ENCODE assay signal across 8 mouse cellular contexts in genomic region chr11:100574188-100574587, GRCm38 (mm10). TPM values are rescaled to one million over a fixed set of nuclear protein-coding genes. Genes with fewer than 3 reads are reported as not detected.
DNase-seq lines count a peak whose midpoint lies in the region; ATAC-seq and TF ChIP-seq lines count a peak whose summit lies in the region.

No protein-coding gene starts in this region.

- 64% methylated on average over 3 of the region's 3 CpGs for WGBS in liver, adult 2 months
- WGBS in intestine, embryonic 15.5 days, result 84% methylated on average over 3 of the region's 3 CpGs
- WGBS in neural tube, embryonic 13.5 days, result 90% methylated on average over 3 of the region's 3 CpGs

- TF ChIP-seq POLR2A in liver, adult 2 months (IDR thresholded peaks at IDR 0.05; ENCODE audit: extremely low read depth, insufficient read depth, low read length), result no peak

- no peaks in the 10 kb centered on the region for H3K36me3 ChIP-seq in liver, adult 2 months (ENCODE audit: control insufficient read depth, insufficient read depth, low read length)
- H3K36me3 ChIP-seq in intestine, embryonic 15.5 days, result peaks cover 5% of the 10 kb centered on the region; the same call in 1 of the 2 replicates
- peaks cover 12% of the 10 kb centered on the region for H3K36me3 ChIP-seq in neural tube, embryonic 13.5 days

- DNase-seq in liver, adult 2 months (ENCODE audit: extremely low read depth, low read depth, low spot score), result no peak
- no peak for DNase-seq in liver
- no peak for DNase-seq in layer of hippocampus, postnatal 36 days
- no peak for DNase-seq in gastrocnemius, adult 18-20 months (ENCODE audit: low spot score)
- no peak for DNase-seq in kidney, adult 11 months

- H3K4me2 ChIP-seq in intestine, embryonic 15.5 days (replicated peaks), result peak overlapping the region; percentile 69
- peak overlapping the region; percentile 78 for H3K4me2 ChIP-seq in neural tube, embryonic 13.5 days

- H3K27ac ChIP-seq in liver, adult 2 months (replicated peaks; ENCODE audit: insufficient read depth, low read depth, low read length), result peak overlapping the region; percentile 55
- H3K27ac ChIP-seq in brown adipose tissue, adult 24 weeks (replicated peaks; ENCODE audit: low read depth, low read length), result peak overlapping the region; percentile 60
- H3K27ac ChIP-seq in intestine, embryonic 15.5 days, result no peak overlapping the region
- H3K27ac ChIP-seq in neural tube, embryonic 13.5 days (replicated peaks), result 0 out of 2 replicates have a peak overlapping the region, but pooled peaks have one; percentile 74

- peaks cover 3% of the 10 kb centered on the region; the same call in 1 of the 2 replicates for H3K4me1 ChIP-seq in liver, adult 2 months (ENCODE audit: control insufficient read depth, insufficient read depth, low read length)
- H3K4me1 ChIP-seq in brown adipose tissue, adult 24 weeks (ENCODE audit: control insufficient read depth, insufficient read depth, insufficient read length, low read length), result no peaks in the 10 kb centered on the region; the same call in 1 of the 2 replicates
- peaks cover 15% of the 10 kb centered on the region for H3K4me1 ChIP-seq in intestine, embryonic 15.5 days (replicated peaks)
- H3K4me1 ChIP-seq in neural tube, embryonic 13.5 days (replicated peaks), result peaks cover 41% of the 10 kb centered on the region

- no peak overlapping the region for H3K4me3 ChIP-seq in liver, adult 2 months (ENCODE audit: insufficient read depth, low read depth, low read length)
- peak overlapping the region; percentile 96 for H3K4me3 ChIP-seq in brown adipose tissue, adult 24 weeks (ENCODE audit: insufficient read depth, low read depth, low read length)
- peak overlapping the region; percentile 68; the same call in 1 of the 2 replicates for H3K4me3 ChIP-seq in intestine, embryonic 15.5 days (replicated peaks)
- H3K4me3 ChIP-seq in neural tube, embryonic 13.5 days, result no peak overlapping the region

- H3K9ac ChIP-seq in liver, adult 2 months (ENCODE audit: low read depth, low read length), result no peak overlapping the region
- 0 out of 2 replicates have a peak overlapping the region, but pooled peaks have one; percentile 54 for H3K9ac ChIP-seq in intestine, embryonic 15.5 days
- H3K9ac ChIP-seq in neural tube, embryonic 13.5 days, result no peak overlapping the region

- H3K79me2 ChIP-seq in liver, adult 2 months (ENCODE audit: control insufficient read depth, insufficient read depth, low read length), result no peaks in the 10 kb centered on the region

- TF ChIP-seq CTCF in liver, adult 2 months (IDR thresholded peaks at IDR 0.05; ENCODE audit: low read depth, low read length), result no peak

- no peak for ATAC-seq in intestine, embryonic 15.5 days
- no peak for ATAC-seq in neural tube, embryonic 13.5 days (ENCODE audit: low read depth)

- no peaks in the 10 kb centered on the region for H3K27me3 ChIP-seq in liver, adult 2 months (ENCODE audit: control insufficient read depth, insufficient read depth, low read length)
- H3K27me3 ChIP-seq in intestine, embryonic 15.5 days (replicated peaks), result peaks cover 7% of the 10 kb centered on the region; the same call in 1 of the 2 replicates
- peaks cover 15% of the 10 kb centered on the region; the same call in 1 of the 2 replicates for H3K27me3 ChIP-seq in neural tube, embryonic 13.5 days

- H3K9me3 ChIP-seq in intestine, embryonic 15.5 days, result no peaks in the 10 kb centered on the region
- H3K9me3 ChIP-seq in neural tube, embryonic 13.5 days, result no peaks in the 10 kb centered on the region

RNA-seq across cellular contexts. Expression of gene Cnp, which starts 0.5 kb away (rescaled TPM):
- total RNA-seq in liver, adult 2 months (2014; rRNA removed), result 10.1 and 11.6 TPM in 2 replicates
- 11.0 and 17.3 TPM in 2 replicates for polyA plus RNA-seq in liver, adult 2 months (2012; rRNA removed)
- polyA plus RNA-seq in brown adipose tissue, adult 24 weeks (2012; ENCODE audit: insufficient read depth, insufficient read length, missing spikeins), result 7.7 and 8.4 TPM in 2 replicates
- polyA plus RNA-seq in intestine, embryonic 15.5 days (2015; fragmentation: Nextera tagmentation; extraction: Ambion mirVana), result 32.1 and 34.4 TPM in 2 replicates
- polyA plus RNA-seq in neural tube, embryonic 13.5 days (2015; fragmentation: Nextera tagmentation; extraction: Ambion mirVana), result 46.0 and 53.2 TPM in 2 replicates
- total RNA-seq in layer of hippocampus, postnatal 36 days (2021), result 100 to 1,000 TPM; 246 to 256 TPM
- total RNA-seq in gastrocnemius, adult 18-20 months (2021), result 1 to 10 TPM; 3.8 to 5.0 TPM

RNA-seq across cellular contexts. Expression of gene Ttc25, which starts 28.8 kb away (rescaled TPM):
- total RNA-seq in liver, adult 2 months (2014; rRNA removed), result 0.28 and 0.40 TPM in 2 replicates
- 0.04 and 0.05 TPM in 2 replicates for polyA plus RNA-seq in liver, adult 2 months (2012; rRNA removed)
- 28.0 and 35.4 TPM in 2 replicates for polyA plus RNA-seq in brown adipose tissue, adult 24 weeks (2012; ENCODE audit: insufficient read depth, insufficient read length, missing spikeins)
- polyA plus RNA-seq in intestine, embryonic 15.5 days (2015; fragmentation: Nextera tagmentation; extraction: Ambion mirVana), result 0.19 and 0.20 TPM in 2 replicates
- 2.4 and 2.7 TPM in 2 replicates for polyA plus RNA-seq in neural tube, embryonic 13.5 days (2015; fragmentation: Nextera tagmentation; extraction: Ambion mirVana)
- total RNA-seq in layer of hippocampus, postnatal 36 days (2021), result 1 to 10 TPM in 1 of 2 experiments, under 1 TPM in 1; 0.82 to 1.3 TPM
- under 1 TPM; 0.33 to 0.48 TPM for total RNA-seq in gastrocnemius, adult 18-20 months (2021)

RNA-seq across cellular contexts. Expression of gene Nkiras2, which starts 44.9 kb away (rescaled TPM):
- 13.7 and 16.0 TPM in 2 replicates for total RNA-seq in liver, adult 2 months (2014; rRNA removed)
- 32.0 and 33.4 TPM in 2 replicates for polyA plus RNA-seq in liver, adult 2 months (2012; rRNA removed)
- polyA plus RNA-seq in brown adipose tissue, adult 24 weeks (2012; ENCODE audit: insufficient read depth, insufficient read length, missing spikeins), result 32.0 and 37.6 TPM in 2 replicates
- 57.6 and 65.0 TPM in 2 replicates for polyA plus RNA-seq in intestine, embryonic 15.5 days (2015; fragmentation: Nextera tagmentation; extraction: Ambion mirVana)
- polyA plus RNA-seq in neural tube, embryonic 13.5 days (2015; fragmentation: Nextera tagmentation; extraction: Ambion mirVana), result 109 and 112 TPM in 2 replicates
- total RNA-seq in layer of hippocampus, postnatal 36 days (2021), result 10 to 100 TPM; 12.5 to 15.1 TPM
- total RNA-seq in gastrocnemius, adult 18-20 months (2021), result 10 to 100 TPM; 16.6 to 17.4 TPM

RNA-seq across cellular contexts. Expression of gene Dnajc7, which starts 45.8 kb away (rescaled TPM):
- 40.9 and 44.7 TPM in 2 replicates for total RNA-seq in liver, adult 2 months (2014; rRNA removed)
- polyA plus RNA-seq in liver, adult 2 months (2012; rRNA removed), result 16.1 and 16.7 TPM in 2 replicates
- polyA plus RNA-seq in brown adipose tissue, adult 24 weeks (2012; ENCODE audit: insufficient read depth, insufficient read length, missing spikeins), result 246 and 295 TPM in 2 replicates
- polyA plus RNA-seq in intestine, embryonic 15.5 days (2015; fragmentation: Nextera tagmentation; extraction: Ambion mirVana), result 188 TPM in 2 replicates
- 304 and 317 TPM in 2 replicates for polyA plus RNA-seq in neural tube, embryonic 13.5 days (2015; fragmentation: Nextera tagmentation; extraction: Ambion mirVana)
- 100 to 1,000 TPM; 249 to 265 TPM for total RNA-seq in layer of hippocampus, postnatal 36 days (2021)
- 100 to 1,000 TPM in 1 of 2 experiments, 10 to 100 TPM in 1; 81.1 to 111 TPM for total RNA-seq in gastrocnemius, adult 18-20 months (2021)

RNA-seq across cellular contexts. Expression of gene Acly, which starts 46.4 kb away (rescaled TPM):
- 205 and 272 TPM in 2 replicates for total RNA-seq in liver, adult 2 months (2014; rRNA removed)
- polyA plus RNA-seq in liver, adult 2 months (2012; rRNA removed), result 118 and 124 TPM in 2 replicates
- polyA plus RNA-seq in brown adipose tissue, adult 24 weeks (2012; ENCODE audit: insufficient read depth, insufficient read length, missing spikeins), result 2,639 and 2,906 TPM in 2 replicates
- polyA plus RNA-seq in intestine, embryonic 15.5 days (2015; fragmentation: Nextera tagmentation; extraction: Ambion mirVana), result 146 and 153 TPM in 2 replicates
- 267 and 279 TPM in 2 replicates for polyA plus RNA-seq in neural tube, embryonic 13.5 days (2015; fragmentation: Nextera tagmentation; extraction: Ambion mirVana)
- 100 to 1,000 TPM; 103 to 109 TPM for total RNA-seq in layer of hippocampus, postnatal 36 days (2021)
- 10 to 100 TPM in 1 of 2 experiments, 1 to 10 TPM in 1; 9.5 to 12.2 TPM for total RNA-seq in gastrocnemius, adult 18-20 months (2021)

Comparison
In these comparisons a context has a peak if more than half of its experiments do, and no peak if none do; other contexts are left out.
1. H3K4me3 ChIP-seq: peak in brown adipose tissue, adult 24 weeks (single experiment) and intestine, embryonic 15.5 days (single experiment); none in liver, adult 2 months (single experiment) and neural tube, embryonic 13.5 days (single experiment).